In the genomic region with DNA sequence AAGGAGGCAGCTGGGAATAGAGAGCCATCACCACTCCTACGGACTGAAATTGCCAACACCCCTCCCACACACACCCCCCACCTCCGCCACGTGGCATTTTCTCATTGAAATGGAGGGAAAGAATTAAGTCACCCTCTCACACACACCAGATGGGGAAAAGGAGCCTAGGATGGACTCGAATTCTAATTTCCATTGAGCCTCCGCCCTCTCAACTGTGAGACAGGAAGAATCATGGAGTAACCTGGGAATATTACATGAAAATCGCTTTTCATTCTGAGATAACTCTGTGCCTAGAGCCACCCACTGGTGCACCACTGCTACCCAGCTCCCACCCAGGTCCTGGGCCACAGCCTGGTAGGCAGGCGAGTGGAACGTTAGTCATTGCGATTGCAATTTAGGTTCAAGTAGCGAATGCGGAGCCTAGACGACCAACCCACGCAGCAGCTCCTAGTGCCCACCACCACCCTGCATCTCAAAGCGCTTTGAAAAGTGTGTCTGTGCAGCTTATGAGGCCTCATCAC, we compare ENCODE assay signal across 19 mouse cellular contexts. TPM values are rescaled to one million over a fixed set of nuclear protein-coding genes. Genes with fewer than 3 reads are reported as not detected.
DNase-seq lines count a peak whose midpoint lies in the region; ATAC-seq and TF ChIP-seq lines count a peak whose summit lies in the region.
"Had no signal": no experiment of that assay in that cellular context is flagged by ENCODE, and none has a peak within 500 bp of the region (broad histone marks: within the 10 kb centered on the region; RNA-seq: fewer than 3 reads in every experiment).

No protein-coding gene starts in this region.

- no peaks in the 10 kb centered on the region for H3K4me1 ChIP-seq in lung, postnatal 0 days (ENCODE audit: insufficient read depth, low read depth, low read length)
- H3K4me1 ChIP-seq: hindbrain, embryonic 12.5 days; limb, embryonic 10.5 days; neural tube, embryonic 13.5 days had no signal

- no peaks in the 10 kb centered on the region for H3K27me3 ChIP-seq in lung, postnatal 0 days (replicated peaks; ENCODE audit: insufficient read depth, low read length)
- H3K27me3 ChIP-seq: hindbrain, embryonic 12.5 days; midbrain, embryonic 13.5 days; neural tube, embryonic 13.5 days had no signal

- H3K36me3 ChIP-seq in lung, postnatal 0 days (ENCODE audit: insufficient read depth, low read length): no peaks in the 10 kb centered on the region
- H3K36me3 ChIP-seq: hindbrain, embryonic 12.5 days; limb, embryonic 10.5 days; midbrain, embryonic 13.5 days; neural tube, embryonic 13.5 days had no signal

- TF ChIP-seq EP300 in lung, postnatal 0 days (IDR thresholded peaks at IDR 0.05): no peak

- no peak for TF ChIP-seq CTCF in lung, postnatal 0 days (IDR thresholded peaks at IDR 0.05)

- no peak for ATAC-seq in lung, postnatal 0 days
- ATAC-seq: inflammation-experienced regulatory T-cells, adult 6 months; liver, postnatal 0 days; midbrain, embryonic 13.5 days had no signal

- H3K27ac ChIP-seq in lung, postnatal 0 days (ENCODE audit: low read length): no peak overlapping the region
- H3K27ac ChIP-seq: hindbrain, embryonic 12.5 days; limb, embryonic 10.5 days; midbrain, embryonic 13.5 days; neural tube, embryonic 13.5 days had no signal

- no peaks in the 10 kb centered on the region for H3K9me3 ChIP-seq in lung, postnatal 0 days (ENCODE audit: low read length)
- H3K9me3 ChIP-seq: hindbrain, embryonic 12.5 days; limb, embryonic 10.5 days; midbrain, embryonic 13.5 days; neural tube, embryonic 13.5 days had no signal

- WGBS in lung, postnatal 0 days: 83% methylated on average over 14 of the region's 14 CpGs

- no peak overlapping the region for H3K9ac ChIP-seq in lung, postnatal 0 days (replicated peaks; ENCODE audit: low read depth)
- H3K9ac ChIP-seq: hindbrain, embryonic 12.5 days; liver, postnatal 0 days; midbrain, embryonic 13.5 days; neural tube, embryonic 13.5 days had no signal

- H3K4me2 ChIP-seq in lung, postnatal 0 days (replicated peaks; ENCODE audit: low read depth, low read length): no peak overlapping the region
- H3K4me2 ChIP-seq: hindbrain, embryonic 12.5 days; midbrain, embryonic 13.5 days; neural tube, embryonic 13.5 days had no signal

- peak; percentile 80 for DNase-seq in right cerebral cortex, adult 18-20 months
- DNase-seq in right cerebral cortex, postnatal 4 days: no peak
- peak; percentile 67 for DNase-seq in frontal cortex, postnatal 36 days (ENCODE audit: low spot score in 2 of 2)
- DNase-seq in left cerebral cortex, adult 8-10 months (ENCODE audit: low spot score in 2 of 2): peak; percentile 26 to 81
- DNase-seq in right cerebral cortex, postnatal 36 days (ENCODE audit: low spot score in 2 of 2): peak; percentile 65 to 78
- no peak for DNase-seq in lung, postnatal 0 days (ENCODE audit: low spot score)
- DNase-seq in adrenal gland, postnatal 14 days: no peak
- no peak for DNase-seq in retina, postnatal 1 day
- DNase-seq: cerebellum, postnatal 14 days; gastrocnemius, postnatal 10 days; kidney, adult 2 months; kidney, postnatal 10 days; liver, postnatal 0 days; lung, postnatal 14 days had no signal

- H3K4me3 ChIP-seq in lung, postnatal 0 days (ENCODE audit: low read depth, low read length): no peak overlapping the region
- H3K4me3 ChIP-seq: hindbrain, embryonic 12.5 days; limb, embryonic 10.5 days; midbrain, embryonic 13.5 days; neural tube, embryonic 13.5 days had no signal

RNA-seq across cellular contexts. Expression of gene Ptprj, which starts 34.3 kb away (rescaled TPM):
- 100 to 1,000 TPM in 1 of 4 experiments, 10 to 100 TPM in 3; 90.8 to 104 (median 95.0) TPM for total RNA-seq in left cerebral cortex, adult 8-10 months (2022)
- 4.2 TPM in 2 replicates for polyA plus RNA-seq in lung, postnatal 0 days (2015; fragmentation: Nextera tagmentation; extraction: Ambion mirVana)
- 23.7 and 23.9 TPM in 2 replicates for total RNA-seq in adrenal gland, postnatal 14 days (2021)

Comparison
In these comparisons a context has a peak if more than half of its experiments do, and no peak if none do; other contexts are left out.
1. DNase-seq: peak in right cerebral cortex, adult 18-20 months (single experiment), frontal cortex, postnatal 36 days (2 of 2), left cerebral cortex, adult 8-10 months (2 of 2) and right cerebral cortex, postnatal 36 days (2 of 2); none in right cerebral cortex, postnatal 4 days (single experiment), lung, postnatal 0 days (single experiment), adrenal gland, postnatal 14 days (single experiment) and retina, postnatal 1 day (single experiment).